Mouse (Mus musculus) heart, postnatal 25 days (tissue): ENCODE data around the gene Smg9. TPM values are rescaled to one million over a fixed set of nuclear protein-coding genes. Genes with fewer than 3 reads are reported as not detected.
"Not testable (repeated sequence)": the region's sequence is repeated elsewhere in the genome, so short reads cannot be mapped to it uniquely, and the experiment has no call there.

Source experiments
- DNase-seq: peaks from one replicate; pipeline ENCODE4 v3.0.0; 2022; ENCODE audit warnings: low spot score
- intact Hi-C: fragments of 180-260 bp; cut with DNase I; formaldehyde crosslinking; loops from one replicate; pipeline ENCODE4 v1.15.1; 2025
- total RNA-seq, 2 experiments: library from RNA; stranded (reverse); gene quantifications; 2 replicates each; pipeline ENCODE4 v1.2.3; 2021

The Smg9 gene
- total RNA-seq, 2 experiments from 2014 or later: 7.6 TPM

GRCm38 (mm10) chr7:24376456-24376855 is 23.0 kb upstream of the Smg9 start:
- intact Hi-C loops: no loop called here
- DNase-seq: no peak

DNA sequence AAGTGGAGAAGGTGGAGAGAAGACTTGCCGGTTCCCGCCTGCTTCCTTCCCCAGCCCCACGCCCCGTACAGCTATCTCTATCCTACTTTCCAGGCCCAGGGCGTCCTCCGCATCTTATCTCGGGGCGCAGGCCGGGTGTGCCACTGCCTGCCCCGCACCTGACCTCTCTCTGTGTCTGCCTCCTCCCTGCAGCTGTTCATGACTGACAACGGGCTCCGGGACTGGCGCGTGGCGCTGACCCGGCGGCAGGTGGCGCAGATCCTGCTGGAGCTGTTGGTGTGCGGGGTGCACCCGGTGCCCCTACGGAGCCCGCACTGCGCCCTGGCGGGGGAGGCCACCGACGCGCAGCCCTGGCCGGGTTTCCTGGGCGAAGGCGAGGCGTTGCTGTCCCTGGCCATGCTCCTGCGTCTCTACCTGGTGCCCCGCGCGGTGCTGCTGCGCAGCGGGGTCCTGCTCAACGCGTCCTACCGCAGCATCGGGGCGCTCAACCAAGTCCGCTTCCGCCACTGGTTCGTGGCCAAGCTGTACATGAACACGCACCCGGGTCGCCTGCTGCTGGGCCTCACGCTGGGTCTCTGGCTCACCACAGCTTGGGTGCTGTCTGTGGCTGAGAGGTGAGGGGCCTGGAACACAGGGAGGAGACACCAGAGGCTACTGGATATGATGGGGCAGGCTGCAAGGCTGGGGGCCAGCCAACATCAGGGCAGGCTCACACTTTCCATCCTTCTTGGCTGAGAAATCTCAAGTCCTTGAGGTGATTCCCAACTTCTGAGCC is 22.1 kb upstream of the Smg9 start:
- intact Hi-C loops: no loop called here
- DNase-seq: no peak

- no peak for DNase-seq
- intact Hi-C loops: no loop called here
Observed at GRCm38 (mm10) chr7:24378049-24378701, 21.2 kb upstream of the Smg9 start.

GRCm38 (mm10) chr7:24379934-24380333 is 19.5 kb upstream of the Smg9 start:
- no peak for DNase-seq
- intact Hi-C loops: no loop called here

GRCm38 (mm10) chr7:24380370-24380769 is 19.0 kb upstream of the Smg9 start:
- DNase-seq: no peak
- intact Hi-C loops: no loop called here

DNA sequence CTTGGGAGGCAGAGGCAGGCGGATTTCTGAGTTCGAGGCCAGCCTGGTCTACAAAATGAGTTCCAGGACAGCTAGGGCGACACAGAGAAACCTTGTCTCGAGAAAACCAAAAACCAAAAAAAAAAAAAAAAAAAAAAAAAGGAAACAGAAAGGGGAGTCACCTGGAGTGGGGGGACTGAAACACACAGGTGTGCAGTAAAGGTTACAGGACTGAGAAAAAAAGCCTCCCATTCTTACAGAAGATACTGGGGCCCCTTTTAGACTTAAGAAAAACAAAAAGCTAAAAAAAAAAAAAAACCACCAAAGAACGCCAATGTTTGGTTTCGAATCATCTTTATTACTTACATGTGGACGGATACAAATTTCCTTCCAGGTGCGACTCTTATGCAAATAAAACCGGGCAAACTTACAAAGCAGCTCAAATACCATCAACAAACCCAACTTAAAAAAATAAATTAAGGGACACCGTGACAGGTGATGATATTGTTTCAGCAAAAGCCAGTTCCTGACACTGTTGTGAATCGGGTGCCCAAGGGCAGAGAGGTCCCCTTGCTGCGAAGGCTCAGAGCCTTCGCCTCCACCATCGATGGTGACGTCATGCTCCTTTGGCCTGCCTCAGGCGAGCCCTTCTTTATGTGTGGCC is 16.6 kb upstream of the Smg9 start:
- intact Hi-C loops: no loop called here
- DNase-seq: no peak

- intact Hi-C loops: loop anchor here (2.0 kb wide), 1 partner anchor 19 kb away; no protein-coding TSS in a partner anchor
- DNase-seq: no peak
Observed at GRCm38 (mm10) chr7:24384070-24384469, 15.3 kb upstream of the Smg9 start.

DNA sequence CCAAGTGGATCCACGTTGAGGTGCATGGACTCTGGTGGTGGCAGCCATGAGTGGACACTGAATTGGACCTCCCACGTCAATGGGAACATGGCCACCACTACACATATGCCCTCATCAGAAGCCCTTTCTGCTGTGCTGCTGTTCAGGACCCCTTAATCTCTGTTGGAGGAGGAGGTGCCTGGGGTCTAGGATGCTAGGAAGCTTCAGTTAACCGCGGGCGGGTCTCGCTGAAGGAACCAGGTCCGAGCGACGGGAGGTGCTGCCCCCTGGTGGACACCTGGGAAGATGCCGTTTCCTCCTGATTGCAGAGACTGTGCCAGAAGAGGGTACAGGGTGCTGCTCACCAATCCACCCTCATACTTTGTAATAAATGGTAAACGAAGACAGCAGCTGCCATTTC is 14.6 kb upstream of the Smg9 start:
- intact Hi-C loops: loop anchor here (2.0 to 5.0 kb wide), 2 partner anchors 20 to 48 kb away; no protein-coding TSS in a partner anchor
- no peak for DNase-seq

DNA sequence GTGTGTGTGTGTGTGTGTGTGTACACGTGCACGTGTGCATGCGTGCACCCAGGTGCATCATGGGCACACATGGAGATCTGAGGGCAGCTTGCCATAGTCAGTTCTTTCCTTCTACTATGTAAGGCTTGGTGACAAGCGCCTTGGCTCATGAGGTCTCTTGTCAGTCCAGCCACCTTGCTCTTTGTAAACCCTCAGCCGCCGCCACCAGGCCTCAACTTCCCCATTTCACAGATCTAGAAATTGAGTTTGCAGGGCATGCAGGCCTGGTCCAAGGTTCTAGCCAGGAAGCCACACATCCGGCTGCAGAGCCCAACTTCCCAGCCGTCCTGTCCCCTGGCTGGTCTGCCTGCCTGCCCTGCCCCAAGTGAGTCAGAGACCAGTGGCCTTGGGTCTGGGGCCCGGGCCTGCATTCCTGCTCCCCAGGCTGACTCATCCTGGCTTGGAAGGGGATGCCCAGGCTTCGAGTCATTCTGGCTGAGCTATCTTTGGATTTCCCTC is 12.3 kb upstream of the Smg9 start:
- DNase-seq: peak; percentile 29
- intact Hi-C loops: loop anchor here (5.0 kb wide), 1 partner anchor 50 kb away; no protein-coding TSS in a partner anchor

DNA sequence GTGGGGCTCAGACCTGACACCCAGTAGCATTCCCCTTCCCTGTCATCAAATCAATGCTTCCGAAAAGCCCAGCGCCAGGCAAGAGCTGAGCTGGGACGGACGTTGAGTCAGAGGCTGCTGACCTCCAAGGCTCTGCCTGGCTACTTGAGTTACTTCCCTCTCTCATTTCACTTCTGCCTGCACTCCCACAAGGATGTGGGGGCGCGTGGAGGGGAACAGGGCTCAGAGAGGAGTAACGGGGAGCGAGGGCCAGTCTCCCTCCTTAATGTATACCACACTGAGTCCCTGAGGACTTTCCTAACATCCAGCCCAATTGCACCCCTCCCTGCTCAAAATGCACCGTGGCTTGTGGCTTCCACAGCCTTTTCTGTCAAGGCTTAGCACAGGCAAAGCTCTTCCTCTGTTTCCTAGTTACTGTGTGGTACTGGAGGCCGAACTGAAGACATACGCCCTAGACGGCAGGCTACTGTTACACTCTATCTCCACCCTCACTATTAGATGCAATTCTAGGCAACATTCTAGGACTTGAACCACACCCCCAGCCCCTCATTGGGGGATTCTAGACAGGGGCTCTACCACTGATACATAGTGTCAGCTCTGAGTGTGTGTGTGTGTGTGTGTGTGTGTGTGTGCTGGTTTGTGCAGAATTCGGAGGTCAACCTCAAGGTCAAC is 9.8 kb upstream of the Smg9 start:
- DNase-seq: no peak
- intact Hi-C loops: loop anchor here (5.0 kb wide), 1 partner anchor 52 kb away; no protein-coding TSS in a partner anchor

- no peak for DNase-seq
- intact Hi-C loops: no loop called here
Observed at GRCm38 (mm10) chr7:24390512-24390911, 8.9 kb upstream of the Smg9 start.

- intact Hi-C loops: no loop called here
- DNase-seq: no peak
Observed at GRCm38 (mm10) chr7:24391077-24391476, 8.3 kb upstream of the Smg9 start.

GRCm38 (mm10) chr7:24391687-24392086 is 7.7 kb upstream of the Smg9 start:
- DNase-seq: no peak
- intact Hi-C loops: no loop called here

GRCm38 (mm10) chr7:24394054-24394453 is 5.4 kb upstream of the Smg9 start:
- intact Hi-C loops: no loop called here
- no peak for DNase-seq

DNA sequence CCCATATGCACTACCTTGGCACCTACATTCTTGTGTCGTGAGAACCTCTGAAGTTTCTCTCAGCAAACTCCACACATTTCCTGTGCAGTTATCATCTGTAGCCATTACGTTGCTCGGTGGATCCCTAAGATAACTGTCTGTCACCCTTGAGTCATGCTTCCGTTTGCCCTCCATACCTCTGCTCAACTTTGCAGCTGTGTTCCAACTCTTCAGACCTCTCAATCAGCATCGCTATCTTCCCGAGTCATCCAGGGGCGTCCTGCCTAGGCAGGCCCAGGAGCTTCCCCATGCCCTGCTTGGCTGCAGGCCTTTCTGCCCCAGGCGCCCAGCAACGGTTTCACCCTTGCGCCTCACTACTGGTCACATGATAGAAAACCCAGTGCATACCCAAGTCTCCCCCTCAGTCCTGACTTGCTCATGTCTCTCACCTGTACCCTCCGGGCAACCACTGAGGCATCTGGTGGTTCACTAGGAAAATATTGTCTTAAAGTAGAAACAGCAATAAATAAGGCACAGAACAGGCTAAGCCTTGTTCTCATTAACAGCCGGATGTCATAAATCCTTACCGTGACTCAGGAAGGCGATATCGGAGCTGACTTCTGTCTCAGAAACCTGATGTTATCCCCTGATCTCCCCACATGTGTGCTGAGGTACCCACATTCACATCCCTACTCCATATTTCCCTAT is 4.8 kb upstream of the Smg9 start:
- intact Hi-C loops: no loop called here

DNA sequence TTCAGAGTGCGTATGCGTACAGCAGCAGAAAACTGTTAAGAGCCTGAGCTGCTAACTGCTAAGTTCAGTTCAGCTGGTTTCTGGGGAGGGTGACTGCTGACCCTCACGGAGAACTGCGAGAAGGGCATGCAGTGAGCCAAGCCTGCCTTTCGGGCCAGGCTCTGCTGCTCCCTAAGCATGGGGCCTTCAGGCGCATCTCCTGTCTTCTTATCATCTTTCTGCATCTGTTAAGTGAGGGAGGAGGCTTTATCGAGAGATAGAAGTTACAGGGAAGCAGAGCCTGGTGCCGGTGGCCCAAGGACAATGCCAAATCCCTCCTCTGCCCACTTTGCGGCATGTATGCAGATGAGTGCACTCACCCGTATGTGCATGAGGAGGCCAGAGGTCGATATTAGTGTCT is 2.6 kb upstream of the Smg9 start:
- intact Hi-C loops: no loop called here

More for the DNA sequence above, 4.8 kb upstream of the Smg9 start:
- no peak for DNase-seq

GRCm38 (mm10) chr7:24398364-24398913 is 980 bp upstream of the Smg9 start:
- DNase-seq: no peak
- intact Hi-C loops: no loop called here

More for the DNA sequence above, 2.6 kb upstream of the Smg9 start:
- DNase-seq: no peak

GRCm38 (mm10) chr7:24400082-24400452 is 648 bp downstream of the Smg9 start:
- intact Hi-C loops: no loop called here
- no peak for DNase-seq

DNA sequence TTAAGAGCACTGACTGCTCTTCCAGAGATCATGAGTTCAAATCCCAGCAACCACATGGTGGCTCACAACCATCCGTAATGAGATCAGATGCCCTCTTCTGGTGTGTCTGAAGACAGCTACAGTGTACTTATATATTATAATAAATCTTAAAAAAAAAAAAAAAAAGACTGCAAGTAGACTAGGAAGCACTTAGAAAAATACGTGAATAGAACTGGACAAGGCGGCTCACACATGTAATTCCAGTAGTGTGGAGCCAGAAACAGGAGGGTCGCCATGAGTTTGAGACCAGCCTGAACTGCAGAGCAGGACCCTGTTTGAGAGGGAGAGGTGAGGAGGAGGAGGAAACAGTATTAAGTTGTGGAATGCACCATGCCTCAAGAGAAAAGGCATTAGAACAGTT is 1.1 kb downstream of the Smg9 start:
- DNase-seq, intact Hi-C loops: not testable (repeated sequence)
